Mouse (Mus musculus): ENCODE data around the gene Mast4. TPM values are rescaled to one million over a fixed set of nuclear protein-coding genes. Genes with fewer than 3 reads are reported as not detected.

Gene Mast4
- polyA plus RNA-seq, 1 experiment from 2014 or later = 2.8 TPM

DNA sequence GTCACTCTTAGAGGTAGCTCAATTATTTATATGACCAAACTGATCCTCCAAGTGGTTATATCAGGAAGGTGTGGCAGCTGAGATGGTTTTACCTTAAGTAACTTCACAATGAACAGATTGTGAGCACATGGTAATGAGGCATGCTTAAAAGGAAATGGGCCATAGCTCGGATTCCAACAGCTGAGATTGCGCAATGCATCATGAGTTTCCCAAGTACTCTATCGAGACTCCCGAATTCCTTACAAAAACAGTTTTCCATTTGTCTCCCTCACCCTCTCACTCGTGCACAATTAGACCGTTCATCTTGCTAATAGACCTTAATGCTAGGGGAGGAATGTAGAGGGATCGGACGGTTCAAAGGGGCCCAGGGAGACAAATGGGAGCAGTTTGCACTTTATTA is 564.1 kb downstream of the Mast4 start:
- no peak overlapping the region for H3K4me3 ChIP-seq (ENCODE audit: low read depth, low read length)
- H3K9me3 ChIP-seq (ENCODE audit: low read length) = no peaks in the 10 kb centered on the region
- H3K4me1 ChIP-seq (ENCODE audit: insufficient read depth) = no peaks in the 10 kb centered on the region
- no peaks in the 10 kb centered on the region for H3K27me3 ChIP-seq (ENCODE audit: insufficient read depth, low read length)
- H3K4me2 ChIP-seq (ENCODE audit: low read depth, low read length) = no peak overlapping the region
- no peak for DNase-seq
- no peak for ATAC-seq
- no peak overlapping the region for H3K9ac ChIP-seq (replicated peaks)
- no peak for TF ChIP-seq CTCF (IDR thresholded peaks at IDR 0.05; ENCODE audit: low read depth)
- TF ChIP-seq EP300 (IDR thresholded peaks at IDR 0.05; ENCODE audit: low read depth) = no peak
- peaks cover 9% of the 10 kb centered on the region for H3K36me3 ChIP-seq (replicated peaks; ENCODE audit: insufficient read depth, low read length)
- WGBS (ENCODE audit: insufficient replicate concordance) = 82% methylated on average over 8 of the region's 8 CpGs
- no peak overlapping the region for H3K27ac ChIP-seq (ENCODE audit: low read depth)

DNA sequence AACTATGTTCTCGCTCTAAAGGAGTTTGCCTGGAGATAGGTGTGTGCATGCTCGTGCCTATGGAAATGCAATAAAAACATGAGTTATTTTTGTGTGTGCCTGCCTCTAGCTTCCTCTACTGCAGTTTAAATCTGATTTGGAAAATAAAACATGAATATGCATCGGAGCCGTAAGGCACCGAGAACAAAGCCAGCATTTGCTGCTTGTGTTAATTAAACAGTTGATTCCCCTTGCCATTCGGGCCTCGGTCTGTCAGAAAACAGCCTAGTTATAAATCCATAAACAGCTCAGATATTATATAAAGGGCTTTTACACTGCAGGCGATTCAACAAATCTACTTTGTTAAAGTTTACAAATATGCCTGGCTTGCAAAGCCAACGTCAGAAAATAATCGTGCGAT is 565.8 kb downstream of the Mast4 start:
- H3K9ac ChIP-seq (replicated peaks) = no peak overlapping the region
- WGBS (ENCODE audit: insufficient replicate concordance) = 90% methylated on average over 11 of the region's 11 CpGs
- ATAC-seq (no peak), DNase-seq (no peak)
- H3K36me3 ChIP-seq (replicated peaks; ENCODE audit: insufficient read depth, low read length) = peaks cover 2% of the 10 kb centered on the region; the same call in 1 of the 2 replicates
- H3K4me1 ChIP-seq (ENCODE audit: insufficient read depth) = no peaks in the 10 kb centered on the region
- H3K27ac ChIP-seq (ENCODE audit: low read depth) = no peak overlapping the region
- no peaks in the 10 kb centered on the region for H3K27me3 ChIP-seq (ENCODE audit: insufficient read depth, low read length)
- no peaks in the 10 kb centered on the region for H3K9me3 ChIP-seq (ENCODE audit: low read length)
- H3K4me2 ChIP-seq (ENCODE audit: low read depth, low read length) = no peak overlapping the region
- no peak overlapping the region for H3K4me3 ChIP-seq (ENCODE audit: low read depth, low read length)
- TF ChIP-seq CTCF (IDR thresholded peaks at IDR 0.05; ENCODE audit: low read depth) (no peak), EP300 (IDR thresholded peaks at IDR 0.05; ENCODE audit: low read depth) (no peak)

GRCm38 (mm10) chr13:102767110-102767509 is 567.2 kb downstream of the Mast4 start:
- H3K27me3 ChIP-seq (ENCODE audit: insufficient read depth, low read length) = no peaks in the 10 kb centered on the region
- 60% methylated on average over 7 of the region's 7 CpGs for WGBS (ENCODE audit: insufficient replicate concordance)
- no peak overlapping the region for H3K9ac ChIP-seq (replicated peaks)
- TF ChIP-seq EP300 (IDR thresholded peaks at IDR 0.05; ENCODE audit: low read depth) (no peak), CTCF (IDR thresholded peaks at IDR 0.05; ENCODE audit: low read depth) (no peak)
- no peak overlapping the region for H3K4me3 ChIP-seq (ENCODE audit: low read depth, low read length)
- H3K9me3 ChIP-seq (ENCODE audit: low read length) = no peaks in the 10 kb centered on the region
- no peak overlapping the region for H3K4me2 ChIP-seq (ENCODE audit: low read depth, low read length)
- H3K36me3 ChIP-seq (replicated peaks; ENCODE audit: insufficient read depth, low read length) = peaks cover 2% of the 10 kb centered on the region; the same call in 1 of the 2 replicates
- no peak overlapping the region for H3K27ac ChIP-seq (ENCODE audit: low read depth)
- DNase-seq (no peak), ATAC-seq (no peak)
- H3K4me1 ChIP-seq (ENCODE audit: insufficient read depth) = no peaks in the 10 kb centered on the region

DNA sequence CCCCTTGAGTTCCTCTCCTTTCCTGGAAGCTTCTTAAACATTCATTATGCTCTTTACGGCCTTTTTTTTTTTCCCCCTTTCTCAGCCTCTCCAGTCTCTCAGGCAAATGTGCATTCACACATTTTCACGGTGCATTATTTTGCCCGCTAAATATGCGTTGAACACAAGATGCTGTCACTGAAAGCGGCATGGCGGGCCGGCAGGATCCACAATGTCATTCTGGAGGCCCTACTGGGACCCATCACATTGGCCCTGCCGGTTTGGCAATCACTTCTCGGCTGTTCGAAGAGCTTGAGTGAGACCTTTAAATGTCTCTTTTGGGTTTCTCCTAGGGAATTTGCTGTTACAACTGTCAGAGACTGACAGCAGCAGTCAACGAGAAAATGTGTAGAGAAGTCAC is 569.1 kb downstream of the Mast4 start:
- Histone ChIP-seq H3K27ac (ENCODE audit: low read depth) (no peak overlapping the region), H3K36me3 (replicated peaks; ENCODE audit: insufficient read depth, low read length) (peaks cover 4% of the 10 kb centered on the region; the same call in 1 of the 2 replicates), H3K27me3 (ENCODE audit: insufficient read depth, low read length) (no peaks in the 10 kb centered on the region), H3K4me1 (ENCODE audit: insufficient read depth) (no peaks in the 10 kb centered on the region), H3K4me3 (ENCODE audit: low read depth, low read length) (no peak overlapping the region), H3K9me3 (ENCODE audit: low read length) (no peaks in the 10 kb centered on the region), H3K9ac (replicated peaks) (no peak overlapping the region), H3K4me2 (ENCODE audit: low read depth, low read length) (no peak overlapping the region)
- WGBS (ENCODE audit: insufficient replicate concordance) = 89% methylated on average over 11 of the region's 11 CpGs
- TF ChIP-seq CTCF (IDR thresholded peaks at IDR 0.05; ENCODE audit: low read depth) (no peak), EP300 (IDR thresholded peaks at IDR 0.05; ENCODE audit: low read depth) (no peak)
- DNase-seq (no peak), ATAC-seq (no peak)

DNA sequence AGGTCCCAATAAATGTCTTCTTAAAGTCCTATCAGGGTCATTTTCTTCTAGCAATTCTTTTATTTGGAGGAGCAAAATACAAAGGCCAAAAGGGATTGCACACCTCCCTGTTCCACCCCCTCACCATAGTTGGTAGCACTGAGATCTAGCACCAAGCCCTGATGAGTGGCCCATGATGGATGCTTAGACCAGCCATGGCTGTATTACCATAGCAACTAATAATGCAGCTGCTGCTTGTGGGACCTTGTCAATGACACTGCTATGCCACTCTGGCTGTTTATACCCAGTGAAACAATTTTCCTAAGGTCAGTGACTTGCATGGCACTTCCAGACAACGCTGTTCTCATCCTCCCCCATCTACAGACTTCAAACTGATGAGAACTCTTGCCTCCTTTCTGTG is 570.1 kb downstream of the Mast4 start:
- no peak overlapping the region for H3K4me2 ChIP-seq (ENCODE audit: low read depth, low read length)
- H3K9ac ChIP-seq (replicated peaks) = no peak overlapping the region
- 80% methylated on average over 1 of the region's 1 CpGs for WGBS (ENCODE audit: insufficient replicate concordance)
- DNase-seq (no peak), ATAC-seq (no peak)
- no peak overlapping the region for H3K4me3 ChIP-seq (ENCODE audit: low read depth, low read length)
- no peak overlapping the region for H3K27ac ChIP-seq (ENCODE audit: low read depth)
- H3K27me3 ChIP-seq (ENCODE audit: insufficient read depth, low read length) = no peaks in the 10 kb centered on the region
- peaks cover 4% of the 10 kb centered on the region; the same call in 1 of the 2 replicates for H3K36me3 ChIP-seq (replicated peaks; ENCODE audit: insufficient read depth, low read length)
- no peak for TF ChIP-seq EP300 (IDR thresholded peaks at IDR 0.05; ENCODE audit: low read depth)
- TF ChIP-seq CTCF (IDR thresholded peaks at IDR 0.05; ENCODE audit: low read depth) = no peak
- no peaks in the 10 kb centered on the region for H3K9me3 ChIP-seq (ENCODE audit: low read length)
- H3K4me1 ChIP-seq (ENCODE audit: insufficient read depth) = no peaks in the 10 kb centered on the region

- H3K36me3 ChIP-seq (replicated peaks; ENCODE audit: insufficient read depth, low read length) = peaks cover 15% of the 10 kb centered on the region
- H3K9me3 ChIP-seq (ENCODE audit: low read length) = no peaks in the 10 kb centered on the region
- H3K27ac ChIP-seq (ENCODE audit: low read depth) = no peak overlapping the region
- no peak for TF ChIP-seq CTCF (IDR thresholded peaks at IDR 0.05; ENCODE audit: low read depth)
- TF ChIP-seq EP300 (IDR thresholded peaks at IDR 0.05; ENCODE audit: low read depth) = no peak
- H3K4me3 ChIP-seq (ENCODE audit: low read depth, low read length) = no peak overlapping the region
- H3K4me1 ChIP-seq (ENCODE audit: insufficient read depth) = no peaks in the 10 kb centered on the region
- WGBS (ENCODE audit: insufficient replicate concordance) = 83% methylated on average over 10 of the region's 10 CpGs
- H3K9ac ChIP-seq (replicated peaks) = no peak overlapping the region
- ATAC-seq (no peak), DNase-seq (no peak)
- no peaks in the 10 kb centered on the region for H3K27me3 ChIP-seq (ENCODE audit: insufficient read depth, low read length)
- H3K4me2 ChIP-seq (ENCODE audit: low read depth, low read length) = no peak overlapping the region
These were observed 572.1 kb downstream of the Mast4 start for GRCm38 (mm10) chr13:102762203-102762602.

- WGBS (ENCODE audit: insufficient replicate concordance) = 66% methylated on average over 9 of the region's 9 CpGs
- H3K9ac ChIP-seq (replicated peaks) = no peak overlapping the region
These were observed 572.9 kb downstream of the Mast4 start for GRCm38 (mm10) chr13:102761410-102761809.

More at GRCm38 (mm10) chr13:102761410-102761809, 572.9 kb downstream of the Mast4 start:
- no peak for DNase-seq
- H3K36me3 ChIP-seq (replicated peaks; ENCODE audit: insufficient read depth, low read length) = peaks cover 15% of the 10 kb centered on the region
- no peaks in the 10 kb centered on the region for H3K4me1 ChIP-seq (ENCODE audit: insufficient read depth)
- no peaks in the 10 kb centered on the region for H3K9me3 ChIP-seq (ENCODE audit: low read length)
- H3K4me2 ChIP-seq (ENCODE audit: low read depth, low read length) = no peak overlapping the region
- no peak overlapping the region for H3K4me3 ChIP-seq (ENCODE audit: low read depth, low read length)
- no peak overlapping the region for H3K27ac ChIP-seq (ENCODE audit: low read depth)
- no peak for ATAC-seq
- no peaks in the 10 kb centered on the region for H3K27me3 ChIP-seq (ENCODE audit: insufficient read depth, low read length)
- TF ChIP-seq CTCF (IDR thresholded peaks at IDR 0.05; ENCODE audit: low read depth) = no peak
- no peak for TF ChIP-seq EP300 (IDR thresholded peaks at IDR 0.05; ENCODE audit: low read depth)
